Mouse (Mus musculus): Measurements from ENCODE around the gene Smap2.

Gene Smap2

DNA sequence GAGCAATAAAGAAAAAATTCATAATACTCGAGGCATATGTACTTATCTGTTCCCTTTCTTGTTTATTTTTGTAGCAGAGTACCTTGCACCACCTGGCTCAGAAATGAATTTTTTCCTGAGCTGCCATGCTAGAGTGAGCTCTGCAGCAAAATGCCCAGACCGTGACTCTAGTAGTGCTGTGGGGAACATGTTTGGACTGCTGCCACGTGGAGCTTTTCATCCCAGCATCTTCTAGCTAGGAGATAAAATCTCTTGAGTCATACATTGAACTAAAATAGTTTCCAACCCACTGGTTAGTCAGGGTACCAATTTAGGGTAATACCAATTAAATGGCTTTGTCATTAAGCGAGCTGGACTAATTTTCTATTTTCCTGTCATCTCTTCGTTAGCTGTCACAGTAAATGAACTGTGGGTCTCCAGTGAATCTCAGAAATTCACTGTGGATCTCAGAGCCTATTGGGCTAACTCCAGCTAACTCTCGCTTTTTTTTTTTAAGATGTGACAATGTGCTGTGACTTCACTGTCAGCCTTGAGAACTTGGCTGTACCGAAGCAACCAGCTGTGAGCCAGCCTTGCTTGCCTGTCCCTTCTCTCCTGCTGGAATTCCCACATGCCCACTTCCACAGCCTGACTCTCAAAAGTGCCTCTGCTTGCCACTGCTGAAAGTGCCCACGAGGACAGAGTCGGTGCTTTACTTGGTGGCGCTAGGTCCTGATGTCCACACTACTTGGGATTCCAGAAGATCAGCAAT lies 3.2 kb upstream of the Smap2 start:
- DNase-seq (ENCODE audit: low spot score): no peak

DNA sequence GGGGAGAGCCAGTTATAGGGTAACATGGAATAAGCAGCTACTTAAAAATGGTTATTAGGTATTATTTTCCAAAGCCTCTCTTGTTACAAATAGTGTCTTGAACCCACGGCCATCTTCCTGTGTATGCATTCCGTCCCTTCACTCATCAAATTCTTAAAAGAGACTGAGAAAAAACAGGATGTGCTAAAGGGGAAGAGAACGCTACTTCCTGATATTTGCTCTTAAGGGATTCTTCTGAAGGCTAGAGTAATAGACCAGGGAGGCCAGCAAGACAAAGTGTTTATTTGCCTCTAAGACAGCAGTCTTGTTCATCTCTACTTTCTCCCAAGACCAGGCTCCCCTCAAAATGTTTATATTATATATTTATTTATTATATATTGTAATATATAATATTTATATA lies 1.2 kb upstream of the Smap2 start:
- DNase-seq (ENCODE audit: low spot score): no peak

DNA sequence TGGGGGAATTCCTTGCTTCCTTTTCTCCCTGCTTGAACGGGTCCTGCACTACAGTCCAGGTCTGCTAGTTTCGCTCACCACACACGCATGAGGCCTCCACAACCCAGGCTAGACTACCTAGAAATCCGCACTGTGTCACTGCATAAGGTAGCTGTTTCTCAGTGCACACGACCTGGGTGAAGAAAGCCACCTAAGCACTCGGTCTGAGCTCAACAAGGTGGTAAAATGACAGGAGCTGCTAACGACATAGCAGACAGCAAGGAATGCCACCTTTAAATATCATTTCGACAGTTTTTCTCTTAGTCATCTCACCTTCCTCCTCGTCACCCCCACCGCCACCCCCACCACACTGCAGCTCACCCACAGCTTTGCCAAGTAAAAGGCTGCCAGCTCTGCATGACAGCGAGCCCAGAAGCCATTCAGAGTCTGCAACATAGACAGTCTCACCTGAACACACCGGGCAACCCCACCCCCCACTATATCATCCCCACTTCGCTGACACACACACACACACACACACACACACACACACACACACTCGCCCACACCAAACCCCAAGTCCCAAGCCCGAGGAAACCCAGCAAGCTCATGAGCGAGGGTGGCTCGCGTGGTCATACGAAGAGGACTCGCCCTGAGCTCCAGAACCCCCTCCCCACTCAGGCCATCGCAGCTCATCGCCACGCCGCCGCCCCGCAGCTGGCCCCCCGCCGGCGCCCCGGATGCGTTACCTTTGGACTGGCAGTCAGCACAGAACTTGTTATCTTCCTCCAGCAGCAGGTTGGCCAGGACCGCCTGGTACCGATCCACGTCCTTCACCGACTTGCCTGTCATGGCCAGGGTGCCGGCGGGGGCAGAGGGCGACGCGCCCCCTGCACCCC lies 787 bp downstream of the Smap2 start:
- no peak for DNase-seq (ENCODE audit: low spot score)

DNA sequence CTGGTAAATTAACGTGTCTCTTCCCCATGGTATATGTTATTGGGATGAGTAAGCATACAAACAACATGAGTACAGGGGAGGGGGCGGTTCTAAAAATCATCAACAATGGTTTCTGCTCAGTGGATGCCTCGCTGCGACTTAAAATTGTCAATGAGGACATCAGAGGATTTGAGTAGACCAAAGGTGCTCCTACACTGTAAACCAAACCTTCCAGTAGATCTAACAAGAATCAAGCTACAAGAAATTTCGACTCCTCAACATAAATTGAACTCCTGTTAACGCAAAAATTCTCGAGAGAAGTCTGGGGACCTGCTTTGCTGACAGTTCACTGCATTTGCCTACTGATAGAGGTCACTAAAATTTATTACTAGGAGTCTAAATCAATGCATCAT lies 1.8 kb downstream of the Smap2 start:
- no peak for DNase-seq (ENCODE audit: low spot score)

DNA sequence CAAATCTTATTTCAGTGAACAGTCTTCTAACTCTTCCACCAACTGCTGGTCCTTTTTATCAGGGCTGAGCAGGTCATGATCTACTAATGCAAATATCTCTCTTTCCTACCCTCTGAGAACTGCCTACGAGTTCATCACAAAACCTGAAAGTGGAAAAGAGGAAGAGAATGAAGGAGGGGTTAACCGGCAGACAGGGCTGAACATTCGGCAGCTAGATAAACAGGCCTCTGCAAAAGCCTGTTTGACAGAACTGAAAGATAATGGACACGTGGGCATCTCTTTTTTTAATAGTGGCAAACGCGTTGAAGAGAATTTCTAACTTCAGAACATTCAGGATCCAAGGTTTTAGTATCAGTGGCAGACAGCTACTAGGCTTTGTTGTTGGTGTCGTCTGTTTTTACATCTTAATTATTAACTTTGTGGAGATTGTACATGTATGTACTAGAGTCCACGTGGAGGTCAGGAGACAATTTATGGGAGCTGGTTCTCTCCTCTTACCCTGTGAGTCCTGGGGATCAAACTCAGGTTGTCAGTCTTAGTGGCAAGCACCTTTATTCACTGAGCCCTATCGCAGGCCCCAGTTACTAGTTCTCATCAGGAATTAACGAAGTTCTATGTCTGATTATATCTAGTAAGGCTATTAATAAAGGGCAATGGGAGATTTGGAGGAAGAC lies 2.3 kb downstream of the Smap2 start:
- DNase-seq (ENCODE audit: low spot score): no peak

DNA sequence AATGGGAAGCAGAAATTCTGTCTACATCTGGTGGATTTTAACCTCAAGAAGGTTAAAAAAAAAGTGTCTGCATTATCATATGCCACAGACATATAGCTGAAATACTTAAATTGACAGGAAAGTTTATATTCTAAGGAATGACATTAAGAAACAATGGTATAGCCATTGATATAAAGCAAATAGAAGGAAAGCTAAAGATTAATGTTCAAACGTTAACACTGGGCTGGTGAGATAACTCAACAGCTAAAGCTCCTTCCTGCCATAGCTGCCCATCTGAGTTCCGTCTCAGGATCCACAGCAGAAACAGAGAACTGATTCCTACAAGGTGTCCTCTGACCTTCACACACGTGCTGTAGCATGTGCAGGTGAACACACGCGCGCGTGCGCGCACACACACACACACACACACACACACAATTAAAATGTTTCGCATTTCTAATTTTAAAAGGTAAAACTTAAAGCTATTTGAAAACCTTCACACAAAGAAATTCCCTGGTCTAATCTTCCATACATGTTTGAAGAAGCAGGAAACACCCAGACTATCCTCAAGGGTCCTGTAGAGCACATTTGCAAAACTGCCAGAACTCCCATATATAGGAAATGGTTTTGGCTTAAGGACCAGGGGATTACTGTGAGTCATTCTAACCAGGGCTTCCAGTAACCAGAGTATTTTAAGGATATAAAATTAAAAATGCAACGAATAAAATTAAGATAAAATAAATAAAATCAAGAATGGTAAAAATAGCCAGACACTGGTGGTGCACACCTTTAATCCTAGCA lies 6.1 kb downstream of the Smap2 start:
- DNase-seq (ENCODE audit: low spot score): no peak

DNA sequence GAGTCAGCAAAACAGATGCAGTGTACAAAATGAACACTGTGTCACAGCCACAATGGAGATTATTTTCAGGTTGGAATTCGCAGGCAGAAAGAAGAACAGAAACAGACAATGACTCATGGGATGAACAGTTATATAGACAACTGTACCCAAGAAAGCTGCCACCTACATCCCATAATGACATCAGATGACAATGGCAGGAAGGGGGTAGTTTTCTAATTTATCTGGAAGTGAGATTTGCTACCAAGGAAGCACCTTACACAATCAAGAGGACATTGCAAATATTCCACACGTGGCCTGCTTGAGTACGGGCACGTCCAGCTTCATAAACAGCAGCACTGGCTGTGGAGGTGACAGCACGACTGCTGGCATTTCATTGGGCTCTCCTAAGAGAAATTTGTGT lies 7.9 kb downstream of the Smap2 start:
- no peak for DNase-seq (ENCODE audit: low spot score)

DNA sequence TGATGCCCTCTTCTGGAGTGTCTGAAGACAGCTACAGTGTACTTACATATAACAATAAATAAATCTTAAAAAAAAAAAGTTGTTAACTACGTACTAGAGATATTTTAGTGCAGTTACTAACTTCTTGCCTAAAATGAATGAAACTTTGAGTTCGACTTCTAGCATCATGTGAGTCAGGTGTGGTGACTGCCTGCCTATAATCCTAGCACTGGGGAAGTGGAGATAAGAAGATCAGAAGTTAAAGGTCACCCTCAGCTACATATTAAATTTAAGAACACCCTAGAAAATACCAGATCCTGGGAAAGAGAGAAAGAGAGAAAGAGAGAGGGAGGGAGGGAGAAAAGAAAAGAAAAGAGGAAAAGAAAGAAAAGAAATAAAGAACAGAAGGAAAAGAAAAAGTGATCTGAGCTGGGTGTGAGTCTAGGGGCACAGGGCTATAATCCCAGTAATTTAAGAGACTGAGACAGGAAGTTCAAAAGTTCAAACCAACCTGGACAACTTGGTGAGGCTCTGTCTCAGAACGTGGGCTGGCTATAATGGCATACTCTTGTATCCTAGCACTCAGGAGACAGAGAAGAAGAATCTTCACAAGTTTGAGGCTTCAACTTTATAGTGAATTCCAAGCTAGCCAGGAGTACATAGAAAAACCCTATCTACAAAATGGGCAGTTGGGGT lies 8.8 kb downstream of the Smap2 start:
- DNase-seq (ENCODE audit: low spot score): no peak

DNA sequence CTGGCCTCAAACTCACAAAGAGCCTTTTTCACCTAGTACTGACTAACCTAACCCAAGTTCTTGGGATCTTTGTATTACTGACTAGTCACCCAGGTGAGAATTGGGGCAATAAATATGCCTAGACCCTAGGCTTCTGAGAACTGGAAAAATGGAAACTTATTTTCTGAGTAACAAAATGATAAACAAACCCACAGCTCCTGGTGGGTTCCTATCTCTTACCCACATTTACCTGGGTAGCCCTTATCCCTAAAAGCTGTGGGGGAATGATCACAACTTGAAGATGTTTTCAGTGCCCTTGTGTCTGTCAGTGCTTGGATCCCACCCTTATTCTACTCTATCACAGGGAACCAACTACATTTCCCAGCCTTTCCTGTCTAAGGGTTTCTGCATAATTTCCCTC lies 10.0 kb downstream of the Smap2 start:
- no peak for DNase-seq (ENCODE audit: low spot score)

DNA sequence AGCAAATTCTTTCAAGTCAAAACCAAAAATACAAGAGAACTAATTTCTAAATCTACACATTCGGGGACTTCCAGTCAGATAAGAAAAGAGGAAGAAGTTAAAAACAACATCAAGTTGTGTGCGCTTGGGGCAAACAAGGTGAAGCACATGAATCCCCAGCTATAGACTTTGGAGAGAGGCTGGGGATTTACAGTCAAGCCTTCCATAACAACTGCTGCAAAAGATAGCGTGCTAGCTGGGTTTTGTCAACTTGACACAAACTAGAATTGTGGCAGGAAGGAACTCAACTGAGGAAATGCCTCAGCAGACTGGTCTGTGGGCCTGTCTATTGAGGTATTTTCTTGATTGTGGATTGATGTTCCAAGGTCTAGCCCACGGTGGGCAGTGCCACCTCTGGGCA lies 12.4 kb downstream of the Smap2 start:
- no peak for DNase-seq (ENCODE audit: low spot score)

DNA sequence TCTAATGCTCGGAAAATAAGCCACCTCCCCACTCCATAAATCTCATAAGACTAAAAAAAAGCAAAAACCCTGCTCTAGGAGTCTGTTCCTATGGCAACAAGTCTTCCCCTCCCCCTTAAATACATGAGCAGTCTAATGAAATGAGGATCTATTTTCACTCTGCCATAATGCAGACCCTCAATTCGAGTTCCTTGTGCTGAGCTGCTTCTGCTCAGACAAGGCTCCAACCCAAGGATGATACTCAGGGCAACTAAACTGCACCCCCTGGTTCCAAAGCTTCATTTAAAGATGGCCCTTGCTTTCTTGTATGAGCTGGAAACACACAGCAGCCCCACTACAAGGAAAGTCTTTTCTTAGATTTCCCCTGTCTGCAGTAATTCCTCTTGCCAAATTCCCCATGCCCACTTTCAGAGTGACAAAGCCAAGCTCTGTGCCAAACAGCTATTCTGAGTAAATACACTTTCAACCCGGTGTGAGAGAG lies 13.4 kb downstream of the Smap2 start:
- no peak for DNase-seq (ENCODE audit: low spot score)

DNA sequence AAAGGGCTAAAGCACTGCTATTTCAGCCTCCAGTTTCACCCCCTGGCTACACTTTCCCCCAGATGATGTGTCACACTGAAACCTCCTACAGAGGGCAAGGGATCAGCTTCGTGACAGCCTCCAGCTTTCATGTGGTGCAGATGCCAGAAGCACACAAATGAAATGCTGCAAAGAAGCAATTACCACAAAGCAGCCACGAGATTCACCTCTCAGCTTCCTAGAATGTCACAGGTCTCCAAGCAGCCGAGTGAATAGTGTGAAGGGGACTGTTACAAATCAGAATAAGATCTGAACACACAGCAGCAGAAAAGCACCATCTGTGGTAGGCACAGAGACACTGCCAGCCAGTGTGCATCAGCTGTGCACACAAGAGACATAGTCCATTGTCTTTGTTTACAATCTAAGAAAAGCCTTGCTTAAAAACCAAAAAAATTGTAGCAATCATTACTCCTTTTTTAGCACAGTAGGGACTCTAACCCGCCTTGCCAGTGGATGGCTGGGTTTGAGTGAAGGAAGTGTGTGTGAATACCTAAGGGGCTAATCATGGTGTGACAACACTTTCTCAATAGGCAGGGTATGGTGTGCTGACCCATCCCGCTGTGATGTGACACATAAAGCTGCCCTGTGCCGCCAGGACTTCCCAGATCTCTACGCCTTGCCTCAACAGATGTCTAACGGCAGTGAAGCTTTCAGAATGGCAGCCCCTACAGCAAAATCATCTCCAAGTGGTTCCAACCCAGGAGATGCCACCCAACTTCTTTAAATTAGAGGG lies 14.5 kb downstream of the Smap2 start:
- DNase-seq (ENCODE audit: low spot score): no peak

DNA sequence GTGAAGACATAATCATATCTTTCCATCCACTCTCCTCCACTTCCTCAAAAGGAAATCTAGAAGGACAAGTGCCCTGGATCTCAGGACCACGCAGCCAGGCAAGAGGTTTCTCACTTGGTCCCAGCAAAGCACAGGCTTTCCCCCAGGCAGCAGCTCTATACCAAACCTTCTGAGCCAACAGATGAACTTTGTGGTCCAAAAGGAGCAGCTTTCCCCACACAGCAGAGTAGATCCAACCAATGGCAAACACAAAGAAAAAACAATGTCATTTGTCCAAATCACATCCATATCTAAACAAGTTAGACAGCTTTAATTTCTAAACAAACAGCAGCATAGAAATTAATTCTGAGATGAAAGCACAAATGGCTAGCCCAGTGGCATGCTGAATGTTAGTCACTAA lies 15.4 kb downstream of the Smap2 start:
- no peak for DNase-seq (ENCODE audit: low spot score)

DNA sequence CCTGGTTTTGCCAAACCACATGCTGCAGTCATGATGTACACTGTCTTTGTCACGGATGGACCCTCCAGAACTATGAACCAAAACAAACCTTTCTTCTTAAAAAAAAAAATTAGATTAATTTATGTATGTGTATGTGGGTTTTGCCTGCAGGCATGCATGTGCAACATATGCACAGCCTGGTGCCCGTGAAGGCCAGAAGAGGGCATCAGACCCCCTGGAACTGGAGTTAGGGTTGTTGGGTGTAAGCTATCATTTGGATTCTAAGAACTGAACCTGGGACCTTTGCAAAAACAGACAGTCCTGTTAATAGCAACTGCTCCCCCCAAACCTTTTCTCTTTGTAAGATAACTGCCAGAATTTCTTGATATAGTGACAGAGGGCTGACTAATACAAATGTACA lies 16.0 kb downstream of the Smap2 start:
- DNase-seq (ENCODE audit: low spot score): no peak

DNA sequence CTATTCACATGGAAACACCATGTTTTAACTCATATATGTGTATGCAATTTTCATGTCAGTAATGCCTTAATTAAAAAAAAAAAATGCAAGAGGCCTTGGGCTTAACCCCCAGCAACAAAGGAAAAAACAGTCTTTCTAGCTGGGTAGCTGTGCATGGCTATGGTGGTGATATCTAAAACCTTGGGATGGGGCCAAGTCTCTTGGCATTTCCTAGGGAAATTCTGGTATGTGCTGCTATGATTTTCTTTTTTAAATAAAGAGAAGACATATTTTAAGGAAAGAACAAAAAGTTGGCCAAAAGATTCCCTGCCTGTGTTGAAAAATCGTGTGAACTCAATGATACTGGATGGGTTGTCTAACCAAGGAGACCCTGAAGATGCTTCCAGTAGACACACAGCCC lies 21.1 kb downstream of the Smap2 start:
- DNase-seq (ENCODE audit: low spot score): no peak

DNA sequence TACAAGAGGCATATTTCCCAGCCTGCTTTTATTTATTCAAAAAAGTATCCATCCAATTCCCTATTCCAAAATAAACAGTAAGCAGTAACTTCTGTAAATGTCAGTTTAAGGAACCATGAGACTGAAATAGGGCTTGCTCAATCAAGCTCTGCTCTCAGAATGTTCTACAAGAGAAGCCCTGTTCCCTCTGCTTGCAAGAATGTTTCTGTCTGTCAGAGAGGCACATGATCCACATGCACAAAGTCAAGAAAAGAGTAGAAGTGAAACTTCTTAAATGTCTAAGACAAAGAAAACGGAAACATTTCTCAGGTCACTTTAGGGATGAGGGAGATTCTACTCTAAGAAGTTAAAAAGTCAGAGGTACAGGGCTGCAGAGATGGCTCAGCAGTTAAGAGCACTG lies 24.0 kb downstream of the Smap2 start:
- no peak for DNase-seq (ENCODE audit: low spot score)

DNA sequence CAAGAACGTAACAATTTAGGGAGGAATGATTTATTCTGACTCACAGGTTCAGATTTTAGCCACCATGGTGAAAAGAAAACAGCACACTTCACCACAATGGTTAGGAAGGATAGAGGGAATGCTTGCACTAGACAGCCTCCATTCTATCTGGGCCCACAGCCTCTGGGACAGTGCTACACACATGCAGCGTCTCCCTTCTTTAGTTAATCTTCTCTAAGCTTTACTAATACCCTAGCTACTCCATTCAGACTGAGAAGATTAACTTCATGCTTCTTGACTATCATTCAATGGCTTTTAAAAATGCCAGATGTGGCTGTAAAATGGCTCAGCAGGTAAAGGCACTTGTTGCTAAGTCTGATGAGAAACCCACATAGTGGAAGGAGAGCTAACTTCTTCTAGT lies 24.8 kb downstream of the Smap2 start:
- DNase-seq (ENCODE audit: low spot score): no peak

DNA sequence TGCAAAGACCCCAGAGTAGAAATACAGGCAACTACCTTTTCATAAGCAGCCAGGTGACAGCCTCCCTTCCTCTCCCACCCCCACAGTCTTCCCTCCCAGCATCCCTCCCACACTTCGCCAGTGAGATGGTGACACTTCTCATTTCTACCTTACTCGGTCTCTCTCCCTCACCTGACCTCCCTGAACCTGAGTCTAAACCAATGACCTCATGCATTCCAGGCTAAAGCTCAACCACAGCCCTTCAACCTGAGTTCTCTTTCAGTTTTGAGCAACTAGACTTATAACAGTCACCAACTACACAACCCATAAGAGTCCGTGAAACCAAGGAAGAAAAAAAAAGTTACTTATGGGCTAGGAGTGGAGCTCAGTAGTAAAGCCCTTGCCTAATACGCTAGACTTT lies 29.7 kb downstream of the Smap2 start:
- DNase-seq (ENCODE audit: low spot score): no peak

DNA sequence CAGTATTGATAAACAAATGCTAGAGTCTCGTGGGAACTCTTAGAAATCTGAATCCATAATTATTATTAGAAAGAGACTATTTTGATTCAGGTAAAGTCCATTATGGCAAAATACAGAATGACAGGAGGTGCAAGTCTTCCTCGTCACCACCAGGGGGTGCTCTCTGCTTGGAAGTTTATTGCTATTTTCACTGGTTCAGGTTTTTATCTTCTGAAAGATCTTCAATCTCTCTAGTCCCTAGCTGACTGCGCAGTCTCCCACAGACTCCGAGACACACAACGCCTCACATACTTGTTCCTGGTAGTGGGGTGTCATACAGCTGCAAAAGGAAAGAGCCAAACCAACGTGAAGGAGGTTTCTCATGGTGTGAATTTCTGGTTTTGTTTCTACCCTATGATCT lies 30.6 kb downstream of the Smap2 start:
- no peak for DNase-seq (ENCODE audit: low spot score)

DNA sequence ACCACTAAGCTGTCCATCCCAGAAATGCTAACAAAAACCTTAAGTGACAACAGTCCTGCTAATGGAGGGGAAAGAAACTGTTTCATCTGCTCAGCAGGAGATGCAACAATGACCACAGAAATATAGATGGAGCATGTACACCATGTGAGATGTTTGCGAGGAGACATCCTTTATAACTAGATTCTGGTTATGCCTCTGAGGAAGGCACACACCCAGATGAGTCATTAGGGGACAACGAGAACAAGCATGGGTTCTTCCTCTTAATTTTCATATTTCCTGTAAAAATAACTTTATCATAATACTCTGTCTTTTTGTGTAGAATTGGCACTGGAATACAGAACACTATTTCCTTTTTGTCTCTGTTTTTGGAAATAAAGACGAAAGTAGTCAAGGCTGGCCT lies 38.8 kb downstream of the Smap2 start:
- no peak for DNase-seq (ENCODE audit: low spot score)

DNA sequence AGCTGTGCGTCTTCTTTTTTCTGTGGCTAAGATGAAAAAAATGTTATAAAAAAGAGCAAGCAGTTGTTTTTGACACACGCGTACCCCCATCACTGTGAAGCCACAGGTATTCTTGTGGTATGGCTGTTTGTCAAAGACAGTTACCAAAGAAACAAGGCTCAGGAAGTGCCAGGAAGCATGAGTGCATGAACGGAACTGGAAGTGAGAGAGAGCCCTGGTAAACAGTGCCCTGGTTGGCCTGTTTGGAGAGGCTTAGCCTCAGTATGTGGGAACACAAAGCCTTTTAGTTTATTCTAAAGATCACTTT lies 41.7 kb downstream of the Smap2 start:
- DNase-seq (ENCODE audit: low spot score): no peak

Data from layer of hippocampus, adult 9-10 months (tissue).